Comparison of ENCODE assay signal across 19 mouse cellular contexts in the genomic region with DNA sequence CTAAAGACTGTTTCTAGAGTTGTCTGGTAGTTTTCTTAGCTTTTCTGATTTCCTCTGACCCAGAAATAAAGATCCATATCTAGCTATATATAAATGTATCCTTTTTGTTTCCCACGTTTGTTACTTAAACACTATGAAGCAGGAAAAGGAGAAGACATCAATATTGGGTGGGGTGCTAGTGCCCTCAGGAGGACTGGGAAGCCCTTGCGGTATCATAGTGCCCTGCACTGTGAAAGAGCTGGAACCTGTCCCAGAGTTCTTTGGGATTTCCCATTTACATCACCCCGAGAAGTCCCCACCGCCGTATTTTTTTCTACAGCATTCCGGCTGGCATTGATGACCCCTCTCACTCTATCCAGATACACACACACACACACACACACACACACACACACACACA.
DNase-seq lines count a peak whose midpoint lies in the region; ATAC-seq and TF ChIP-seq lines count a peak whose summit lies in the region.
"Had no signal": no experiment of that assay in that cellular context is flagged by ENCODE, and none has a peak within 500 bp of the region (broad histone marks: within the 10 kb centered on the region; RNA-seq: fewer than 3 reads in every experiment).

No protein-coding gene starts in this region.

- H3K36me3 ChIP-seq in kidney, adult 2 months (ENCODE audit: control insufficient read depth, insufficient read depth, low read length), result no peaks in the 10 kb centered on the region
- H3K36me3 ChIP-seq in midbrain, embryonic 13.5 days, result no peaks in the 10 kb centered on the region
- H3K36me3 ChIP-seq in midbrain, embryonic 14.5 days (ENCODE audit: control insufficient read depth, insufficient read depth, low read length), result no peaks in the 10 kb centered on the region
- no peaks in the 10 kb centered on the region for H3K36me3 ChIP-seq in splenic B cell, adult 2 months (ENCODE audit: control insufficient read depth, insufficient read depth, low read length, poor library complexity, severe bottlenecking)
- H3K36me3 ChIP-seq: hindbrain, embryonic 12.5 days; liver, embryonic 13.5 days; neural tube, embryonic 15.5 days had no signal

- H3K4me2 ChIP-seq in midbrain, embryonic 13.5 days (replicated peaks), result no peak overlapping the region
- no peak overlapping the region for H3K4me2 ChIP-seq in midbrain, embryonic 14.5 days (ENCODE audit: low read length)
- H3K4me2 ChIP-seq: hindbrain, embryonic 12.5 days; liver, embryonic 13.5 days; neural tube, embryonic 15.5 days had no signal

- H3K27me3 ChIP-seq in kidney, adult 2 months (replicated peaks; ENCODE audit: control insufficient read depth, insufficient read depth, low read length), result no peaks in the 10 kb centered on the region
- H3K27me3 ChIP-seq in midbrain, embryonic 13.5 days, result no peaks in the 10 kb centered on the region
- no peaks in the 10 kb centered on the region for H3K27me3 ChIP-seq in midbrain, embryonic 14.5 days (ENCODE audit: control insufficient read depth, insufficient read depth, low read length)
- no peaks in the 10 kb centered on the region for H3K27me3 ChIP-seq in splenic B cell, adult 2 months (ENCODE audit: control insufficient read depth, insufficient read depth, low read length, poor library complexity, severe bottlenecking)
- H3K27me3 ChIP-seq: hindbrain, embryonic 12.5 days; liver, embryonic 13.5 days; neural tube, embryonic 15.5 days had no signal

- H3K27ac ChIP-seq in kidney, adult 2 months (ENCODE audit: insufficient read depth, low read depth, low read length), result no peak overlapping the region
- H3K27ac ChIP-seq in midbrain, embryonic 13.5 days, result no peak overlapping the region
- no peak overlapping the region for H3K27ac ChIP-seq in midbrain, embryonic 14.5 days (replicated peaks; ENCODE audit: low read depth, low read length)
- H3K27ac ChIP-seq: hindbrain, embryonic 12.5 days; liver, embryonic 13.5 days; neural tube, embryonic 15.5 days had no signal

- peak; percentile 9; the same call in 1 of the 2 replicates for ATAC-seq in midbrain, embryonic 13.5 days
- ATAC-seq in midbrain, embryonic 14.5 days (ENCODE audit: low FRiP score, low TSS enrichment), result no peak
- ATAC-seq: activated CD4-positive, CD25-positive, alpha-beta regulatory T cell, adult 4 months; forebrain, embryonic 16.5 days; intestine, embryonic 16.5 days had no signal

- no peak overlapping the region for H3K9ac ChIP-seq in midbrain, embryonic 13.5 days (replicated peaks)
- H3K9ac ChIP-seq in midbrain, embryonic 14.5 days (replicated peaks; ENCODE audit: low read length), result no peak overlapping the region
- H3K9ac ChIP-seq: hindbrain, embryonic 12.5 days; liver, embryonic 13.5 days; neural tube, embryonic 15.5 days had no signal

- peak; percentile 37 for TF ChIP-seq CTCF in kidney, adult 2 months (conservative IDR thresholded peaks at IDR 0.05; ENCODE audit: insufficient read depth, insufficient read length, low read depth, low read length)

- H3K4me3 ChIP-seq in kidney, adult 2 months (ENCODE audit: insufficient read depth, low read depth, low read length), result no peak overlapping the region
- H3K4me3 ChIP-seq in midbrain, embryonic 13.5 days (replicated peaks), result no peak overlapping the region
- H3K4me3 ChIP-seq in midbrain, embryonic 14.5 days (replicated peaks; ENCODE audit: low read depth, low read length), result no peak overlapping the region
- H3K4me3 ChIP-seq: hindbrain, embryonic 12.5 days; liver, embryonic 13.5 days; neural tube, embryonic 15.5 days had no signal

- 58% methylated on average over 6 of the region's 6 CpGs for WGBS in kidney, adult 2 months
- WGBS in midbrain, embryonic 13.5 days, result 91% methylated on average over 6 of the region's 6 CpGs
- 83% methylated on average over 6 of the region's 6 CpGs for WGBS in midbrain, embryonic 14.5 days

- H3K4me1 ChIP-seq in kidney, adult 2 months (ENCODE audit: control insufficient read depth, insufficient read depth, low read length), result no peaks in the 10 kb centered on the region
- no peaks in the 10 kb centered on the region for H3K4me1 ChIP-seq in midbrain, embryonic 13.5 days (replicated peaks)
- H3K4me1 ChIP-seq in midbrain, embryonic 14.5 days (ENCODE audit: control insufficient read depth, insufficient read depth, low read length), result no peaks in the 10 kb centered on the region
- H3K4me1 ChIP-seq: hindbrain, embryonic 12.5 days; liver, embryonic 13.5 days; neural tube, embryonic 15.5 days had no signal

- peak; percentile 41 for DNase-seq in adrenal gland, adult 2 months
- no peak for DNase-seq in adrenal gland, adult 18-20 months (ENCODE audit: low spot score in 2 of 2)
- no peak for DNase-seq in kidney, adult 2 months
- no peak for DNase-seq in kidney, adult 18-20 months
- DNase-seq in midbrain, embryonic 14.5 days, result no peak
- DNase-seq in splenic B cell, adult 2 months (ENCODE audit: low read depth, low spot score), result peak; percentile 8
- DNase-seq in cerebellum, adult 9-11 months, result no peak
- DNase-seq: cerebellum, adult 11-12 months; heart, adult 18-20 months; left cerebral cortex, postnatal 4 days; liver, embryonic 13.5 days; lung, postnatal 14 days; thymus, postnatal 4 days had no signal

- H3K9me3 ChIP-seq in midbrain, embryonic 13.5 days, result no peaks in the 10 kb centered on the region
- no peaks in the 10 kb centered on the region for H3K9me3 ChIP-seq in midbrain, embryonic 14.5 days (ENCODE audit: control insufficient read depth, low read length)
- H3K9me3 ChIP-seq: hindbrain, embryonic 12.5 days; liver, embryonic 13.5 days; neural tube, embryonic 15.5 days had no signal

- no peak for TF ChIP-seq POLR2A in kidney, adult 2 months (IDR thresholded peaks at IDR 0.05; ENCODE audit: low read depth, low read length)

Comparison
In these comparisons a context has a peak if more than half of its experiments do, and no peak if none do; other contexts are left out.
1. DNase-seq: peak in adrenal gland, adult 2 months (single experiment) and splenic B cell, adult 2 months (single experiment); none in adrenal gland, adult 18-20 months (0 of 2), kidney, adult 2 months (single experiment), kidney, adult 18-20 months (single experiment), midbrain, embryonic 14.5 days (single experiment) and cerebellum, adult 9-11 months (single experiment).